Mouse (Mus musculus): Measurements from ENCODE around the gene Olfr961. TPM values are rescaled to one million over a fixed set of nuclear protein-coding genes. Genes with fewer than 3 reads are reported as not detected.
A peak's percentile ranks its signal among the peaks of the same experiment; 100 is the strongest.

Gene Olfr961
- not detected in 2 replicates for polyA plus RNA-seq (2014; fragmentation: Nextera tagmentation; extraction: Ambion mirVana)

DNA sequence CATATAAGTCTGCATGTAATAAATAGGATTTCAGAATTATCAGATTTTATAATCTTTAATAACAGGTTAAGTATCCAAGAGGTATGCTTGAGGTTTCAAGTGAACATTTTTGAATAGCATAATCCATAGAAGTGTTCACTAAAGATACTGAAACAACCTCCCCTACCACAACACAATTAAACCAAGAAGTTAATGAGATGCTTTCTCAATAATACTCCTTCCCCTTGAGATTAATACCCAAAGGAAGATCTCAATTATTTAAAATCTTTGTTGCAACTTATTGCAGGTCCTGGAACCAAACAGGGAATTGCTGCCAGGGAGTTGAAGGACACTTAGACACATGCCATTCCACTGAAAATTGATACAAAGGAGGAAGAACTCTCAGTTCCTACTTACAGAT is at the start of gene Olfr961:
TSS of gene Olfr961 (plus strand) at position 301 of the 400 bp plus-strand sequence.
- H3K36me3 ChIP-seq (replicated peaks; ENCODE audit: control insufficient read depth, insufficient read depth, low read depth, low read length): no peaks in the 10 kb centered on the region
- H3K27ac ChIP-seq (replicated peaks; ENCODE audit: low read depth, low read length): no peak within 1 kb of the TSS
- no peaks in the 10 kb centered on the region for H3K9me3 ChIP-seq (replicated peaks; ENCODE audit: control insufficient read depth, low read length)
- DNase-seq (ENCODE audit: low spot score) (no peak), ATAC-seq (replicated peaks; ENCODE audit: insufficient number of reproducible peaks, low FRiP score, low TSS enrichment, low read depth) (no peak)
- no peak within 1 kb of the TSS for H3K4me3 ChIP-seq (ENCODE audit: low read depth, low read length)
- no peaks in the 10 kb centered on the region for H3K4me1 ChIP-seq (ENCODE audit: control insufficient read depth, insufficient read depth, low read length)
- H3K4me2 ChIP-seq (ENCODE audit: low read depth, low read length): no peak within 1 kb of the TSS
- no peaks in the 10 kb centered on the region for H3K27me3 ChIP-seq (ENCODE audit: control insufficient read depth, insufficient read depth, low read length)
- H3K9ac ChIP-seq (replicated peaks; ENCODE audit: low read length): no peak within 1 kb of the TSS

DNA sequence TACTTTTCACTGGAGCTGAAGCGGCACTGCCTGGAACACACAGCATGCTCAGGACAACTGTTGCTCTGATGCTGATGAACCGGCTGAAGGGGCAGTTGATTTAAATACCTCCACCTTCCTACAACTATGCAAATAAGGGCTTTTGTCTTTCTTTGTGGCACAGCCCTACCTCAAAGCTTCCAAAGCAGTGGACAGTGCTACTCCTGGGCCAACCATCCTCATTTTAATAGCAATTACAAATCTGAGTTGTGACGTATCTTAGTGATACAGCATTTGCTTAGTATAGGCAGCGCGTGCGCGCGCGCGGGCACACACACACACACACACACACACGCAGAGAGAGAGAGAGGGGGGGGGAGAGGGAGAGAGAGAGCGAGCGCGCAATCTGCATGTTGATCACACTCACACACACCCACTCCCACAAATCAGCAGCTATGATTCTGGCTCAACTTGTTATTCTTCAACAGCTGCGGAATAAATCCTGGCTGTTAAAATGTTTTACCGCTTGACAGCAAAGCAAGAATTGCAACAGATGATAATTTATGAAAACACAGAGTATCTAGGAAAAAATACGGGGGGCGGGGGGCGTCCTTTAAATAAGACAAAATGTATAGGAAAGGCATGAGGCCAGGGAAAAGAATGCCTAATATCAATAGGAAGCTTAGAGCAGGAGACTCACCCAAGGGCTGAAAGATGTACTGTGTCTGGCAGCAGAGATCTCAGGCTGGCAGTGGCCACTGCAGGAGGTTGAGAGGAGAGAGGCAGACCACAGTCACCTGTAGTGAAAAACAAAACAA is 42.2 kb upstream of the Olfr961 start:
- peak overlapping the region; percentile 28 for H3K4me3 ChIP-seq (ENCODE audit: low read depth, low read length)
- peak overlapping the region; percentile 64 for H3K4me2 ChIP-seq (ENCODE audit: low read depth, low read length)
- no peaks in the 10 kb centered on the region for H3K4me1 ChIP-seq (ENCODE audit: control insufficient read depth, insufficient read depth, low read length)
- DNase-seq (ENCODE audit: low spot score) (peak; percentile 68), ATAC-seq (replicated peaks; ENCODE audit: insufficient number of reproducible peaks, low FRiP score, low TSS enrichment, low read depth) (no peak; the same call in 1 of the 2 replicates)
- no peaks in the 10 kb centered on the region for H3K9me3 ChIP-seq (replicated peaks; ENCODE audit: control insufficient read depth, low read length)
- H3K27ac ChIP-seq (replicated peaks; ENCODE audit: low read depth, low read length): no peak overlapping the region
- H3K9ac ChIP-seq (replicated peaks; ENCODE audit: low read length): peak overlapping the region; percentile 22; the same call in 1 of the 2 replicates
- WGBS: under 1% methylated on average over 19 of the region's 19 CpGs
- no peaks in the 10 kb centered on the region for H3K27me3 ChIP-seq (ENCODE audit: control insufficient read depth, insufficient read depth, low read length)
- H3K36me3 ChIP-seq (replicated peaks; ENCODE audit: control insufficient read depth, insufficient read depth, low read depth, low read length): no peaks in the 10 kb centered on the region

DNA sequence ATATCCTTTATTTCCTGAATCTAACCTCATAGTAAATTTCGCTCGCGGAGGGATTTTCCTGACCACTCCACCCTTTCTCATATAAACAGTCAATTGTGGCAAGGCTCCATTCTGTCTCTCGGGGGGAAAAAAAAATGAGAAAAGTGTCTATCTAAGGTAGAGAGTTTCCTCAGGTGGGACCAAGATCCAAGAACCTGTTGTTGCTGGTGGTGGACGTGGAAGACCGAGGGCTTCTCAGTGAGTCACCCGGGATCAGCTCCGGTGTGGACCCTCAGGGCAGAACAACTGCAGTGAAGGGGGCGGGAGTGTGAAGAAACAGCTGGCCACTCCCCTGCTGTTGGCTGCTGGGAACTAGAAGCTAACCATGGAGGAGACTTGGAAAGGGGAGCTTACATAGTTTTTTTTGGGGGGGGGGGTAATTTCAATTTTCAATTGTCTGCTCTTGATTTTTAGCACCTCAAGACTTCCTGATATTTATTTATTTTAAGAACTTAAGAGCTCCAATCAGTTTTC is 41.5 kb upstream of the Olfr961 start:
- H3K4me2 ChIP-seq (ENCODE audit: low read depth, low read length): peak overlapping the region; percentile 64
- WGBS: 1% methylated on average over 9 of the region's 9 CpGs
- peak overlapping the region; percentile 22; the same call in 1 of the 2 replicates for H3K9ac ChIP-seq (replicated peaks; ENCODE audit: low read length)
- H3K27me3 ChIP-seq (ENCODE audit: control insufficient read depth, insufficient read depth, low read length): no peaks in the 10 kb centered on the region
- ATAC-seq (replicated peaks; ENCODE audit: insufficient number of reproducible peaks, low FRiP score, low TSS enrichment, low read depth) (0 out of 2 replicates have a peak, but pooled peaks have one; percentile 55), DNase-seq (ENCODE audit: low spot score) (peak; percentile 61)
- no peaks in the 10 kb centered on the region for H3K36me3 ChIP-seq (replicated peaks; ENCODE audit: control insufficient read depth, insufficient read depth, low read depth, low read length)
- H3K27ac ChIP-seq (replicated peaks; ENCODE audit: low read depth, low read length): no peak overlapping the region
- no peaks in the 10 kb centered on the region for H3K9me3 ChIP-seq (replicated peaks; ENCODE audit: control insufficient read depth, low read length)
- H3K4me3 ChIP-seq (ENCODE audit: low read depth, low read length): peak overlapping the region; percentile 28
- no peaks in the 10 kb centered on the region for H3K4me1 ChIP-seq (ENCODE audit: control insufficient read depth, insufficient read depth, low read length)

DNA sequence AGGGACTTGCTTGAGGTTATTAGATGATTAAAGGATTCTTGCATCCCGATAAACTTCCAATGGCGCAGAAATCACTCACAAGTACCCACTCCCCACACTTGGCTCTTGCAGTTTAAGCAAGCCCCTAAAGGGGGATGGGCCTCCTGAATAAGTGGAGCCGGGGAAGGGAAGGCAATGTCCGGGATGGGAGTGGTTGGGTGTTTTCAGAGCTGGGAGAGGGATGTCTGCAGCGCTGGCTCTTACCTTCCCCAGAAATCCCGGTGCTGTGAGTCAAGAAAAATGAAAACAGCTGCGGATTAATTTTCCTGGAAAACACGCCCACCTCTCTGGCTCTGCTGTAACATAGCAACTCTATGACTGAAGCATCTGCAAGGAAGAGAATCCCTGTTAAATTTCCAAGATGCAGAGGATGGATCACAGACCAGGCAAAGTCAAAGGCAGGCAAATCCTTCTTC is 40.9 kb upstream of the Olfr961 start, which contains the start of gene AW551984:
TSS of gene AW551984 (minus strand) at position 405 of the 455 bp plus-strand sequence.
- DNase-seq (ENCODE audit: low spot score): peak; percentile 89
- ATAC-seq (replicated peaks; ENCODE audit: insufficient number of reproducible peaks, low FRiP score, low TSS enrichment, low read depth): peak; percentile 89
- peak within 1 kb of the TSS; percentile 28 for H3K4me3 ChIP-seq (ENCODE audit: low read depth, low read length)
- under 1% methylated on average over 8 of the region's 8 CpGs for WGBS
- no peaks in the 10 kb centered on the region for H3K36me3 ChIP-seq (replicated peaks; ENCODE audit: control insufficient read depth, insufficient read depth, low read depth, low read length)
- H3K4me2 ChIP-seq (ENCODE audit: low read depth, low read length): peak within 1 kb of the TSS; percentile 64
- H3K27ac ChIP-seq (replicated peaks; ENCODE audit: low read depth, low read length): no peak within 1 kb of the TSS
- no peaks in the 10 kb centered on the region for H3K4me1 ChIP-seq (ENCODE audit: control insufficient read depth, insufficient read depth, low read length)
- H3K27me3 ChIP-seq (ENCODE audit: control insufficient read depth, insufficient read depth, low read length): no peaks in the 10 kb centered on the region
- peak within 1 kb of the TSS; percentile 22; the same call in 1 of the 2 replicates for H3K9ac ChIP-seq (replicated peaks; ENCODE audit: low read length)
- no peaks in the 10 kb centered on the region for H3K9me3 ChIP-seq (replicated peaks; ENCODE audit: control insufficient read depth, low read length)

DNA sequence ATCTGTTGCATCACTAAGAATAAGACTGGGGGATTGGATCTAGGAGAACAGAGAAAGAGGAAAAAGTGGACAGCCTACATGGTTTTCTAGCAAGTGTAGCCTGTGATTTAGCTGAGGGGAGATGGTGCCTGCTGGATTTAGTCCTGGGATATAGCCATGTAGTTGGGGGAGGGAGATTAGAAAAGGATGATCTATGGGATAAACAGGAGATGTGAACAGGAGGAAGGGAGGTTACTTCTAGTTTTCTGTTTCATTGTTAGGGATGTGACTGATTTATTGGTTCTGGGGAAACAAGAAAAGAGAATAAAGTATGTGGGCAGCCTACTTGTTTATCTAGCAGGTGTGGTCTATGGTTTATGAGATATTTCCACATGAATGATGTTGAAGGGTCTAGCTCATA is 36.4 kb upstream of the Olfr961 start:
- Histone ChIP-seq H3K4me1 (ENCODE audit: control insufficient read depth, insufficient read depth, low read length) (no peaks in the 10 kb centered on the region), H3K36me3 (replicated peaks; ENCODE audit: control insufficient read depth, insufficient read depth, low read depth, low read length) (no peaks in the 10 kb centered on the region), H3K27me3 (ENCODE audit: control insufficient read depth, insufficient read depth, low read length) (no peaks in the 10 kb centered on the region), H3K4me2 (ENCODE audit: low read depth, low read length) (no peak overlapping the region), H3K9me3 (replicated peaks; ENCODE audit: control insufficient read depth, low read length) (no peaks in the 10 kb centered on the region), H3K27ac (replicated peaks; ENCODE audit: low read depth, low read length) (no peak overlapping the region), H3K4me3 (ENCODE audit: low read depth, low read length) (no peak overlapping the region), H3K9ac (replicated peaks; ENCODE audit: low read length) (no peak overlapping the region)
- ATAC-seq (replicated peaks; ENCODE audit: insufficient number of reproducible peaks, low FRiP score, low TSS enrichment, low read depth): no peak
- no peak for DNase-seq (ENCODE audit: low spot score)

DNA sequence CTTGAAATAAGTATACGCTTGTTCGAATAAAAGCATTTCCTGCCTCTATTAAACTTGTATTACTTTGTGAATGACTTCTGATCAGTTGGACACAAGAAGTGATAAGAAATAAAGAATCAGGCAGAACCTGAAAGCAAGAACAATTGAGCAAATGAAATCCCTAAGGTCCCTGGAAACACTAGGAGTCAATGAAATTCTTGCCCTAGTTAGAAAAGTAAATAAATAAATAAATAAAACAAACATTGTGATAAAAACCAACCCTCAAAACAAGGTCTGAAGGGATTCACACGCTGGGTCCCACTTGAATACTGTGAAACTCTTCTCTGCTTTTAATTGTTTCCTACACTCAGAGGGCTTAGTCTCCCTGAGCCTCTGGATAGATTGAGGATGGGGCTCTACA is 34.5 kb upstream of the Olfr961 start, which contains the start of gene Olfr148:
TSS of gene Olfr148 (plus strand) at position 301 of the 400 bp plus-strand sequence.
- no peak within 1 kb of the TSS for H3K27ac ChIP-seq (replicated peaks; ENCODE audit: low read depth, low read length)
- 72% methylated on average over 3 of the region's 3 CpGs for WGBS

DNA sequence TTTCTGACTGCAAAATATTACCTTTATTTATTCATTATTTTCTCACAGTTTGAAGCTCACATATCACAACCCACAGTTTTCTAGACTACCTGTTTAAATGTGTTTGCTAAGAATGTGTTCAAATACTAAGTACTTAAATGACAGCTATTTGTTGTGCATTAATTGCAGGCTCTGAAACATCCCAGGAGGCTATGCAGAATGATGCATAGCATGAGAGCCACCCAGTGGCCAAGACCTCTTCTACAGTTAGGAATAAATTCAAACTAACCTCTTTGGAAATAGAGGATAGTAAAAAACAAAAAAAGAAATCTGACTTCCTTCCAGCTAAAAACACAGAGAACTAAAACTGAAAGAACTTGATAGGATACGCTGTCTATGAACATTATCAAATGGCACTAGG is 32.9 kb upstream of the Olfr961 start:
- no peak overlapping the region for H3K4me2 ChIP-seq (ENCODE audit: low read depth, low read length)
- ATAC-seq (replicated peaks; ENCODE audit: insufficient number of reproducible peaks, low FRiP score, low TSS enrichment, low read depth) (no peak), DNase-seq (ENCODE audit: low spot score) (peak; percentile 55)
- WGBS: 41% methylated on average over 1 of the region's 1 CpGs
- no peaks in the 10 kb centered on the region for H3K4me1 ChIP-seq (ENCODE audit: control insufficient read depth, insufficient read depth, low read length)
- no peaks in the 10 kb centered on the region for H3K27me3 ChIP-seq (ENCODE audit: control insufficient read depth, insufficient read depth, low read length)
- H3K27ac ChIP-seq (replicated peaks; ENCODE audit: low read depth, low read length): no peak overlapping the region
- no peak overlapping the region for H3K4me3 ChIP-seq (ENCODE audit: low read depth, low read length)
- H3K36me3 ChIP-seq (replicated peaks; ENCODE audit: control insufficient read depth, insufficient read depth, low read depth, low read length): no peaks in the 10 kb centered on the region
- no peak overlapping the region for H3K9ac ChIP-seq (replicated peaks; ENCODE audit: low read length)
- no peaks in the 10 kb centered on the region for H3K9me3 ChIP-seq (replicated peaks; ENCODE audit: control insufficient read depth, low read length)

More for the DNA sequence above, 34.5 kb upstream of the Olfr961 start, which contains the start of gene Olfr148:
- no peak within 1 kb of the TSS for H3K4me2 ChIP-seq (ENCODE audit: low read depth, low read length)
- H3K27me3 ChIP-seq (ENCODE audit: control insufficient read depth, insufficient read depth, low read length): no peaks in the 10 kb centered on the region
- ATAC-seq (replicated peaks; ENCODE audit: insufficient number of reproducible peaks, low FRiP score, low TSS enrichment, low read depth) (no peak), DNase-seq (ENCODE audit: low spot score) (no peak)
- H3K4me3 ChIP-seq (ENCODE audit: low read depth, low read length): no peak within 1 kb of the TSS
- H3K9ac ChIP-seq (replicated peaks; ENCODE audit: low read length): no peak within 1 kb of the TSS
- no peaks in the 10 kb centered on the region for H3K9me3 ChIP-seq (replicated peaks; ENCODE audit: control insufficient read depth, low read length)
- no peaks in the 10 kb centered on the region for H3K4me1 ChIP-seq (ENCODE audit: control insufficient read depth, insufficient read depth, low read length)
- H3K36me3 ChIP-seq (replicated peaks; ENCODE audit: control insufficient read depth, insufficient read depth, low read depth, low read length): no peaks in the 10 kb centered on the region

DNA sequence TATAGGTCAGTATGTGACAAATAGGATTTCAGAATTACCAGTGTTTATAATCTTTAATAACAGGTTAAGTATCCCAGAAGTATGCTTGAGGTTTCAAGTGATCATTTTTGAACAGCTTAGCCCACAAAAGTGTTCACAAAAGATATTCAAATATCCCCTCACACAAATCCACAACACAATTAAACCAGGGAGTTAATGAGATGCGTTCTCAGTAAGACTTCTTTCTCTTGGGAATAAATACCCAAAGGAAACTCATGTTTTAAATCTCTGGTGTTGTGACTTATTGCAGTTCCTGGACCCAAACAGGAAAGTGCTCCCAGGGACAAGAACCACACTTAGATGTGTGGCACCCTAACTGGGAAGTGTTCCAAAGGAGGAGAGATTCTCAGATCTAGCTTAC is 23.8 kb upstream of the Olfr961 start, which contains the start of gene Olfr960:
TSS of gene Olfr960 (plus strand) at position 301 of the 400 bp plus-strand sequence.
- no peak for DNase-seq (ENCODE audit: low spot score)
- H3K9me3 ChIP-seq (replicated peaks; ENCODE audit: control insufficient read depth, low read length): no peaks in the 10 kb centered on the region
- no peak within 1 kb of the TSS for H3K9ac ChIP-seq (replicated peaks; ENCODE audit: low read length)
- H3K4me1 ChIP-seq (ENCODE audit: control insufficient read depth, insufficient read depth, low read length): no peaks in the 10 kb centered on the region
- WGBS: 85% methylated on average over 1 of the region's 1 CpGs
- H3K36me3 ChIP-seq (replicated peaks; ENCODE audit: control insufficient read depth, insufficient read depth, low read depth, low read length): no peaks in the 10 kb centered on the region
- H3K27ac ChIP-seq (replicated peaks; ENCODE audit: low read depth, low read length): no peak within 1 kb of the TSS
- H3K4me2 ChIP-seq (ENCODE audit: low read depth, low read length): no peak within 1 kb of the TSS
- ATAC-seq (replicated peaks; ENCODE audit: insufficient number of reproducible peaks, low FRiP score, low TSS enrichment, low read depth): no peak
- no peaks in the 10 kb centered on the region for H3K27me3 ChIP-seq (ENCODE audit: control insufficient read depth, insufficient read depth, low read length)
- no peak within 1 kb of the TSS for H3K4me3 ChIP-seq (ENCODE audit: low read depth, low read length)

Measured in embryonic facial prominence, embryonic 11.5 days (tissue).